Mouse (Mus musculus) intestine, embryonic 16.5 days (tissue): ENCODE measurements around the gene Tmem240. TPM values are rescaled to one million over a fixed set of nuclear protein-coding genes. Genes with fewer than 3 reads are reported as not detected.

Experiments used
- ATAC-seq: fragments of 200-750 bp; cut with Nextera tagmentation; 2 replicates; pipeline ENCODE4 v1.8.0; 2017; ENCODE audit warnings: moderate TSS enrichment, moderate library complexity
- H3K27ac ChIP-seq: fragments of 300-500 bp; sonication (generic); 2 replicates; pipeline ENCODE4 v1.5.1; 2014; ENCODE audit warnings: mild to moderate bottlenecking, low read length
- H3K27me3 ChIP-seq: fragments of 300-500 bp; sonication (generic); replicated peaks from 2 replicates; pipeline ENCODE4 v1.6.1; 2014; ENCODE audit warnings: low read length, control low read depth, mixed read lengths; ENCODE audit not compliant: control insufficient read depth, insufficient read depth
- H3K36me3 ChIP-seq: fragments of 300-500 bp; sonication (generic); 2 replicates; pipeline ENCODE4 v1.6.1; 2014; ENCODE audit warnings: low read length, control low read depth; ENCODE audit not compliant: control insufficient read depth, insufficient read depth
- H3K4me1 ChIP-seq: fragments of 300-500 bp; sonication (generic); 2 replicates; pipeline ENCODE4 v1.6.1; 2014; ENCODE audit warnings: low read length, control low read depth, mixed read lengths; ENCODE audit not compliant: control insufficient read depth, insufficient read depth
- H3K4me2 ChIP-seq: fragments of 300-500 bp; sonication (generic); 2 replicates; pipeline ENCODE4 v1.6.1; 2014; ENCODE audit warnings: low read depth, low read length, control low read depth
- H3K4me3 ChIP-seq: fragments of 300-500 bp; sonication (generic); 2 replicates; pipeline ENCODE4 v1.5.1; 2014; ENCODE audit warnings: mild to moderate bottlenecking, low read length
- H3K9ac ChIP-seq: fragments of 300-500 bp; sonication (generic); 2 replicates; pipeline ENCODE4 v1.6.1; 2014; ENCODE audit warnings: low read depth, low read length
- H3K9me3 ChIP-seq: fragments of 300-500 bp; sonication (generic); 2 replicates; pipeline ENCODE4 v1.6.1; 2016; ENCODE audit warnings: low read length, control low read depth; ENCODE audit not compliant: control insufficient read depth
- WGBS: fragments of 180-500 bp; shearing (Covaris S2); extraction: QIAGEN DNeasy Blood & Tissue Kit; methylation state at CpG from one replicate; pipeline ENCODE4 v1.1.7; 2014; 5-methylcytosine and 5-hydroxymethylcytosine counted together
- polyA plus RNA-seq: library from polyadenylated mRNA; unstranded; fragments of >200 nt; fragmentation: Nextera tagmentation; extraction: Ambion mirVana; gene quantifications from 2 replicates; pipeline ENCODE4 v1.2.1, GENCODE M21; 2015

Tmem240 gene
- polyA plus RNA-seq, 1 experiment from 2014 or later, result 0.23 TPM

GRCm38 (mm10) chr4:155700425-155700824 is 34.2 kb upstream of the Tmem240 start:
- Histone ChIP-seq H3K27me3 (no peaks in the 10 kb centered on the region), H3K36me3 (no peaks in the 10 kb centered on the region), H3K4me3 (no peak overlapping the region), H3K4me2 (no peak overlapping the region), H3K9ac (no peak overlapping the region), H3K9me3 (no peaks in the 10 kb centered on the region), H3K4me1 (peaks cover 12% of the 10 kb centered on the region), H3K27ac (no peak overlapping the region)
- ATAC-seq, result no peak

DNA sequence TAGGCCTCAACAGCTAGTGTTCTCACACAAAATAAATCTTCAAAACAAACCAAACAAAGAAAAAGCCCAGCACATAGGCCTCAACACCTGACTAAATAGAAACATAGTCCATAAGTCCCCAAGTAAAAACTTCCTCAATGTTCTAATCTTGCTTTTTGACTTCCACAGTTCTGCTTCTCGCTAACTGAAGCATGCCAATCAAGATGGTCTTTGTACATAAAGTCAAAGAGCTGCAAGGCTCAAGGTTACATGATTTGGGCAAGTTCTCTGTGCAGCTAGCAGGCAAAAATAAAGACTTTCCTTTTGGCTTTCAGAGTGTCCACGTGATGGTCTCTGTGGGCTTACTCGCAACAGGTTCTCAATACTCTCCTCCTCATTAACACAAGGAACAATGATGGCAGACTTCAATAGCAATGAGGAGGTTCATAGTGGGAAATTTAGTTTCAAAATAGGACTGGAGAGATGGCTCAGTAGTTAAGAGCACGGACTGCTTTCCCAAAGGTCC is 31.1 kb upstream of the Tmem240 start:
- no peak for ATAC-seq
- H3K27ac ChIP-seq, result no peak overlapping the region
- H3K36me3 ChIP-seq, result no peaks in the 10 kb centered on the region
- WGBS, result 96% methylated on average over 4 of the region's 4 CpGs
- H3K9ac ChIP-seq, result no peak overlapping the region
- H3K4me2 ChIP-seq, result no peak overlapping the region
- H3K4me1 ChIP-seq, result peaks cover 13% of the 10 kb centered on the region
- H3K4me3 ChIP-seq, result no peak overlapping the region
- H3K27me3 ChIP-seq, result no peaks in the 10 kb centered on the region
- no peaks in the 10 kb centered on the region for H3K9me3 ChIP-seq

DNA sequence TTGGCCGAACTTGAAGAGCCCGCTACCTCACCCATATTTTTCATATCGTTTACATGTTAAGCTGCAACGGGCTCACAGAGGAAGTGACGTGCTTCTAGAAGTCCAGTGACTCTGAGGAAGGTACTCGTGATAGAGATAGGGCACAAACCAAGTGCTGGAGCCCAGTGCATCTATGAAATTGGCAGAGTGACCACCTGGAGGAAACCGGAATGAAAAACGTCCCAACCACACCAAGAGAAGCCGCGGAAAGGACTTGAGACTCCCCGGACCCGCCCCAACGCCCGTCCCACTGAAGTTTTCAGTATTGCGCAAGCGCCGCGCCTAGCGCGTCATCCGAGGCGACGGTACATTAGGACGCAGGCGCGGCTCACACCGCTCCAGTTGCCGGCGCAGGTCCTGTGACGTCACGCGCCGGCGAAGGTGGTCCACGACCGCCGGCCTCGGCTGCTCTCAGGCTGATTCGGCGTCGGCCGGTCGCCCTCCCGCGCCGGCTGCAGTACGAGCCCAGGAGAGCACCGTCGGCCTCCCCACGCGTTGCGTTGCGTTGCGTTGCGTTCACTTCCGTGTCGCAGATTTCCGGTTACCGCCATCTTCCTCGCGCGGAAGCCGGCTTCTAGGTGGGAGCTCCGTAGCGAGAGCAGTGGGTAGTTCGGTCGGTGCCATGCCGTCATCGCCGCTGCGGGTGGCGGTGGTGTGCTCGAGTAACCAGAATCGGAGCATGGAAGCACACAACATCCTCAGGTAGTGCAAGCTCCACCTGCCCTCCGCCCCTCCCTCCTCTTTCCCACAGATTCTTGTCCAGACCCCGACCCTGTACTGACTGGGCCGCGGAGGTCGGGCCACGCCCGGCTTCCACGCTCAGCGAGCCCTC is 29.6 kb upstream of the Tmem240 start, which contains the start of gene Ssu72:
Gene Ssu72, plus strand, starts transcription at position 80 of the 871 bp plus-strand sequence.
- peak; percentile 96 for ATAC-seq
- no peaks in the 10 kb centered on the region for H3K9me3 ChIP-seq
- peaks cover 17% of the 10 kb centered on the region for H3K4me1 ChIP-seq
- H3K4me2 ChIP-seq, result peak within 1 kb of the TSS; percentile 81
- peak within 1 kb of the TSS; percentile 78 for H3K4me3 ChIP-seq
- H3K27ac ChIP-seq, result peak within 1 kb of the TSS; percentile 96
- H3K9ac ChIP-seq, result peak within 1 kb of the TSS; percentile 84
- no peaks in the 10 kb centered on the region for H3K36me3 ChIP-seq
- H3K27me3 ChIP-seq, result no peaks in the 10 kb centered on the region
- WGBS, result under 1% methylated on average over 83 of the region's 83 CpGs

DNA sequence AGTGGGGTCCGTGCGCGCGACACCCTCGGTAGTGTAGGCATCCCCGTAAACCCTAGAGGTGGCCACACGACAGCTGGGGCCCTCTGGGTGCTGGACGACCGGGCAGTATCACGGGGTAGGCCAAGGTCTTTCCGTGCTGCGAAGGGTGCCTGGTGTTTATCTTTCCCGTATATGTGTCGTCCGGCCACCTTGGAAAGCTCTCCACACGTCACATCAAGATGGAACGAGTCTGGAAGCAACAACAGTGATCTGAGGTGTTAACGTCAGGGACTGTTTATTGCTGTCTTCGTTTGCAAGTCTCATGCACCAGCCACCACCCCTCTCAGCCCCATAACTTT is 29.0 kb upstream of the Tmem240 start:
- H3K9me3 ChIP-seq, result no peaks in the 10 kb centered on the region
- peak overlapping the region; percentile 46 for H3K4me2 ChIP-seq
- peak overlapping the region; percentile 78 for H3K4me3 ChIP-seq
- H3K27me3 ChIP-seq, result no peaks in the 10 kb centered on the region
- peak overlapping the region; percentile 84 for H3K9ac ChIP-seq
- H3K4me1 ChIP-seq, result peaks cover 17% of the 10 kb centered on the region
- H3K27ac ChIP-seq, result peak overlapping the region; percentile 96
- WGBS, result 0% methylated on average over 19 of the region's 19 CpGs
- no peaks in the 10 kb centered on the region for H3K36me3 ChIP-seq
- no peak for ATAC-seq

DNA sequence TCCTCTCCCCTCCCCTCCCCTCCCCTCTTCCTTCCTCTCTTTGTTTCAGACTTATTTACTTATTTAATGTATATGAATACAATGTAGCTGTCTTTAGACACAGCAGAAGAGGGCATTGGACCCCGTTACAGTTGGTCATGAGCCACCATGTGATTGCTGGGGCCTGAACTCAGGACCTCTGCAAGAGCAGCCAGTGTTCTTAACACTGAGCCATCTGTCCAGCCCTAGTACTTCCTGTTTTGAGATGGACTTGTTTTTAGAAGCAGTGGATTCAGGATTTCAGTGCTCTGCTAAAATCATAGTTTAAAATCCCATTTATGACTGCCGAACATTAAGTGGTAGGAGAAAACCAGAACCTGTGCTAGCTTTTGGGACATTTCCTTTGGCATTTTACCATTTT is 26.0 kb upstream of the Tmem240 start:
- Histone ChIP-seq H3K27me3 (no peaks in the 10 kb centered on the region), H3K9ac (no peak overlapping the region), H3K4me3 (no peak overlapping the region), H3K27ac (no peak overlapping the region), H3K9me3 (no peaks in the 10 kb centered on the region), H3K4me1 (peaks cover 17% of the 10 kb centered on the region), H3K36me3 (no peaks in the 10 kb centered on the region), H3K4me2 (no peak overlapping the region)
- 76% methylated on average over 2 of the region's 2 CpGs for WGBS
- ATAC-seq, result no peak

DNA sequence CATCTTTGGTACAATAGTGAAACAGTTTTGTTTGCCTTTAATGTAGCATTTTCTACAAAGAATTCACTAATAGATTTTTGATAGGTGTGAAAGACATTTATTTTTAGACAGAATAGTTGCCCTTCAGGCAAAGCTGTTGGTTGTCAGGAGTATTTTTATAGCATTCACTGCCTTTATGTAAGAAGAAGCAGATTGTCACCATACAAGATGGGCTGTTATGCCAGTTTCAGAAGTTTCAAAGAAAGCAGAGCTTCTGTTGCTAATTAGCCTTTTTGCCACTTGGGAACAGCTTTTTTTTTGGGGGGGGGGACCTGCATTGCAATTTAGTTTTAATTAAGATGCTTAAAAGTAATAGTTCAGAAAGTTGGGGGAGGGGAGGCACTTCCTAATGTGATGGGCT is 25.6 kb upstream of the Tmem240 start:
- Histone ChIP-seq H3K4me3 (no peak overlapping the region), H3K9me3 (no peaks in the 10 kb centered on the region), H3K4me1 (peaks cover 17% of the 10 kb centered on the region), H3K9ac (no peak overlapping the region), H3K27ac (no peak overlapping the region), H3K4me2 (no peak overlapping the region), H3K27me3 (no peaks in the 10 kb centered on the region), H3K36me3 (no peaks in the 10 kb centered on the region)
- no peak for ATAC-seq

DNA sequence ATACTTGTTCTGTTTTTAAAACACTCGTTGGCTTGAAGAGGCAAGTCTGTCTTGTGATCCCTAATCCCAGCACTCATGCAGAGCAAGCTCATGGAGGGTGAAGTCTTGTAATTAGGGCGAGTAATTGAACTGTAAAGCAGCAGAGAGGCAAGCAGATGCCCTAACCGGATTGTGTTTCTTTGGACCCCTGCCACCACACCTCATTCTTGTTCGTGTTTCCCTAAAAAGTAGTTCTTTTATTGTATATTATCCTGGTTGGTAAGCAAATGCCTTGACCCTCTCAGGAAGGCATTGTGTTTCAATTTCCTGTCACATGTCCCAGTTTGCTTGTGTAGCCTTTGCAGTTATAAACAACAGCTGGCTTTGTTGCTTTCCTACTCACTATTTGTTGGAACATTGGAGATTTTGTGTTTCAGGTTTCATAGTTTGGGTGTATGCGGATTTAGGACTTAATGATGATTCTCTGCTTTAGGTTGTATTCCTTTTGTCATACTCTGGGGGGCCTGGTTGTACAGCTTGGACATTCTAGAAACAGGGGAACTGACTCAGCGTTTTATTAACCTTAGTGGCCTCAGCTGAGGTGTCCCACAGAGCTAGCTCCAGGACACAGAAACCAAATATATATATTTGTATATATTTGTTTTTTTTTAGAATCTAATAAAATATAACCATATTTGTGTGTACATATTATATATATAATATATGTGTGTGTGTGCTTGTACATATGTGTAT is 23.9 kb upstream of the Tmem240 start:
- Histone ChIP-seq H3K9ac (no peak overlapping the region), H3K4me1 (peaks cover 17% of the 10 kb centered on the region), H3K27me3 (no peaks in the 10 kb centered on the region), H3K36me3 (0 out of 2 replicates have a peak, but pooled peaks cover 3% of the 10 kb centered on the region), H3K27ac (no peak overlapping the region; the same call in 1 of the 2 replicates), H3K4me3 (no peak overlapping the region), H3K9me3 (no peaks in the 10 kb centered on the region), H3K4me2 (no peak overlapping the region)
- WGBS, result 66% methylated on average over 6 of the region's 6 CpGs
- no peak for ATAC-seq

GRCm38 (mm10) chr4:155721668-155722083 is 12.9 kb upstream of the Tmem240 start:
- peaks cover 4% of the 10 kb centered on the region; the same call in 1 of the 2 replicates for H3K36me3 ChIP-seq
- ATAC-seq, result peak; percentile 24; the same call in 1 of the 2 replicates

GRCm38 (mm10) chr4:155727993-155728392 is 6.6 kb upstream of the Tmem240 start:
- H3K9ac ChIP-seq, result no peak overlapping the region
- H3K4me3 ChIP-seq, result no peak overlapping the region
- H3K36me3 ChIP-seq, result 0 out of 2 replicates have a peak, but pooled peaks cover 3% of the 10 kb centered on the region
- no peaks in the 10 kb centered on the region for H3K4me1 ChIP-seq
- no peaks in the 10 kb centered on the region for H3K27me3 ChIP-seq
- no peaks in the 10 kb centered on the region for H3K9me3 ChIP-seq
- ATAC-seq, result no peak
- no peak overlapping the region for H3K27ac ChIP-seq
- 71% methylated on average over 2 of the region's 2 CpGs for WGBS
- H3K4me2 ChIP-seq, result no peak overlapping the region

More at GRCm38 (mm10) chr4:155721668-155722083, 12.9 kb upstream of the Tmem240 start:
- WGBS, result 61% methylated on average over 4 of the region's 4 CpGs
- Histone ChIP-seq H3K4me2 (no peak overlapping the region), H3K4me1 (no peaks in the 10 kb centered on the region), H3K27me3 (no peaks in the 10 kb centered on the region), H3K27ac (no peak overlapping the region), H3K4me3 (no peak overlapping the region), H3K9ac (no peak overlapping the region), H3K9me3 (no peaks in the 10 kb centered on the region)
